Mouse (Mus musculus): ENCODE results near the gene Mtcl1. TPM values are rescaled to one million over a fixed set of nuclear protein-coding genes. Genes with fewer than 3 reads are reported as not detected.

Mtcl1 gene
- total RNA-seq, 2 experiments from 2014 or later = 109 to 122 TPM

GRCm38 (mm10) chr17:66326552-66327045, 123.0 kb downstream of the Mtcl1 start:
- no peak for DNase-seq (ENCODE audit: low spot score in 2 of 2)

DNA sequence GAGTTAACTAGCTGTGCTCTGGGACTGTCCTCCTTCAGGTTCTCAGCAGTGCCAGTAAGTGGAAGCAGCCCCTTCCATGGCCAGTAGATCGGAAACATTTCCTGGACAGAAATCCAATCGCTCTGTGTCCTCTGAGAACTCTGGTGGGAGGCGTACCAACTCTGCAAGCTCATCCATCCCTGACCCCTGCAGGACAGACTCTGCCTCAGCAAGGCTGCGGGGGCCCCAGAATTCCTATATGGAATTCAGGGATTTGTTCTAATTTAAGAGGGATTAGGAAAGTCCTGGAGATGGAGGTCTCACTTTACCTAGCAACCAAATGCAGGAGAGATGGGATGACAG, 123.4 kb downstream of the Mtcl1 start:
- DNase-seq (ENCODE audit: low spot score in 2 of 2) = no peak

DNA sequence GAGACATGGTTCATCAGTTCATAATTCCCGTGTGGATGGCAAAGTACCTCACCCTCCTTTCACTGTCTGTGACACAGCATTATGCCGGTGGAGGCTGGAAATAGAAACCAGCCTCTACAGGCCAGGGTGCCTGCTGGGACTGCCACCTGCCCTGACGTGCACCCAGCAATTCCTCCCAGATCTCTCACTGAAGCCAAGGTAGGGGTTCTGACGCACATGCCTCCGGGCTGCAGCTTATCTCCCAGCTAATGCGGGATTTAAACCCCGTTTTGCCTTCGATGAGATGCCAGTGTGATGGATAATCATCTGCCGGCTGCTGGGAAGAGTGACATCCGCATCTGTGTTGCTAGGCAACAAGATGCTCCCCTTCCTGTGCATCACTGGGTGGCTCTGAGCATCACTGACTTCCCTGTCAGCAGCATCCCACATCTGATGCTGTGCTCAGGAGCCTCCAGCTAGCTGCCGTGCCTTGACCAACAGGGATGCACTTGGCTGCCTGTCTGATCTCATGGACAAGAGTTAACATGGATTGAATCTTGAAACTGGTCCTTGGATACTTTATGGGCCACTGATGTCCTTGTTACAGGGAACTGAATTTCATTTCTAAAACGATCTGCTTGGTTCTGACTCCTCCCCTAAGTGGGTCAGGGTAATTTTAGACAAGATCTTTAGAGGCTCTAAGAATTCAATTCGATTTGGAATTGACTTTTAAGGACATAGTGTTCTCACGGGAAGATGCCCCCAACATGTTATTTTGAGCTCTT, 123.9 kb downstream of the Mtcl1 start:
- peak; percentile 60 to 72 for DNase-seq (ENCODE audit: low spot score in 2 of 2)

- no peak for DNase-seq (ENCODE audit: low spot score in 2 of 2)
These were observed 124.7 kb downstream of the Mtcl1 start for GRCm38 (mm10) chr17:66324836-66325235.

DNA sequence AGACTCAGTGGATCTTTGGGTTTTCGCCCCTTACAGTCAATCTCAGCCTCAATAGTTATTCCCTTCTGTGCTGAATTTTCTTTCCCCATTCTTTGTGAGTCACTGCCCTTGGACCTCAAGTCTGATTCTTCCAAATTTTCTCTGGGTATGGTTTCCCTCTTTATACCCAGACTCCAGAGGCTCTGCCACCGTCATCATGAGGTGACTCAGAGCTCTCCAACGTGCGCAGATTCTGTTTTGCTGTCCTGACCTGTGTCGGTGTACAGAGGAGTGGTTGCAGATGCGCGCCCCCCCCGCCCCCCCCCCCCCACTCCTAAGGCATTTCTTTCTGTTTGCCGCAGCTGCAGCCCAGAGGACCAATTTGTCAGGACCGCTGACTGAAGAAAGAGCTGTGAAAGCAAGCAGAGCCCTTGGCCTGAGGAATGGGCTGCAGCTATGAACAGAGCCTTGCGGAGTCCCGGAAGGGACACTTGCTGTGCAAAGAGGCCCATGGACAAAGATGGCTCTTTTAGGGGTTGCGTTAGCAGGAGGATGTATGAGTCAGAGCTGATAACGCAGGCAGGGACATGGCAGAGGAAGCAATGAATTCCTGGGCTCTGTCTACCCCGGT, 126.8 kb downstream of the Mtcl1 start:
- DNase-seq (ENCODE audit: low spot score in 2 of 2) = no peak

GRCm38 (mm10) chr17:66321933-66322332, 127.6 kb downstream of the Mtcl1 start:
- no peak for DNase-seq (ENCODE audit: low spot score in 2 of 2)

- no peak for DNase-seq (ENCODE audit: low spot score in 2 of 2)
These were observed 128.7 kb downstream of the Mtcl1 start for GRCm38 (mm10) chr17:66320716-66321372.

GRCm38 (mm10) chr17:66318031-66318430, 131.5 kb downstream of the Mtcl1 start:
- DNase-seq (ENCODE audit: low spot score in 2 of 2) = no peak

GRCm38 (mm10) chr17:66317576-66317975, 132.0 kb downstream of the Mtcl1 start:
- no peak for DNase-seq (ENCODE audit: low spot score in 2 of 2)

DNA sequence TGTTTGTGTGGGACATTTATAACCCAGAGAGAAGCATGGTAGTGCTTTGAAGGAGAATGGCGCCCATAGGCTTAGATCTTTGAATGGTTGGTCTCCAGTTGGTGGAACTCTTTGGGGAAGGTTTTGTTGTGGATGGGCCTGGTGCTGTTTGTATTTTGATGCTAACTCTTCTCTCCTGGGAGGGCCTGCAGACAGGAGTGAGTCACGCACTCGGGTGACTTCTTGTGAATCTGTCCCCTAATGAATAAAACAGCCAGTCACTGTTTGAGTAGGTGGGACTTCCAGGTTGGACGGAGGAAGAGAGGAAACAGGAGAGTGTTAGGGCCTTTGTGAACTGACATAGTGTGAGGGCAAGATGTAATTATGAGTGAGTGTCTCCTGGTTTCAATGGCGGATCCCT, 132.4 kb downstream of the Mtcl1 start:
- no peak for DNase-seq (ENCODE audit: low spot score in 2 of 2)

- no peak for DNase-seq (ENCODE audit: low spot score in 2 of 2)
These were observed 134.1 kb downstream of the Mtcl1 start for GRCm38 (mm10) chr17:66315451-66315850.

DNA sequence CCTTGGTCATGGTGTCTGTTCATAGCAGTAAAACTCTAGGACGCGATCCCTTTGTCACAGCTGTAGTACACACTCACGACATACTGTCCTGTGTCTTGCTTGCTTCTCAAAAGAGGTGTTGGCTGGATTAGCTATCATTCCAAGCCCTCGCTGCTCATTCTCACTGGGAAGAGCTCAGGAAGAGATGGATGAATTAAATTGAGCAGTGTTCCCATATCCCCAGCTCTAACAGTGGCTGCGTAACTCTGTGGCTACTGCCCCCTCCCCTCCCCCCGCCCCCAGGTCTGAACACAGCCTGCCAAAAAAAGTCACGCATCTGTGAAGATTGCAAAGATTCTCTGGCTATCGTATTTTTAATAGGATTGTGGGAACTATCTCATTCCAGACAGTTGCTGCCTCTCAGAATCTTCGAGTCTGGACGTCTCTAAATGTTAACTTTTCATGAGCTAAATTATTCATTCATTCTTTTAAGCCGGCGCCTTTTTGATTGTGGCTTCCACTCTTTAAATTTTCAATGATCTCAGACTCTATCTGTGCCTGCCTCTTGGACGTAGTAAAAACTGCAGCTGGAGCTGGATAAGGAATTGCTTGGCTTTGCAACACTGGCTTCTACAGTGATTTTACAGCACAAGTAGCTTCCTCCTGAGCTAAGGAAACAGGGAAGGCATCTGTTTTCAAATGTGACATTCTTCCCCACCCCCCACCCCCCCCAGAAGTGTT, 134.8 kb downstream of the Mtcl1 start:
- no peak for DNase-seq (ENCODE audit: low spot score in 2 of 2)

DNA sequence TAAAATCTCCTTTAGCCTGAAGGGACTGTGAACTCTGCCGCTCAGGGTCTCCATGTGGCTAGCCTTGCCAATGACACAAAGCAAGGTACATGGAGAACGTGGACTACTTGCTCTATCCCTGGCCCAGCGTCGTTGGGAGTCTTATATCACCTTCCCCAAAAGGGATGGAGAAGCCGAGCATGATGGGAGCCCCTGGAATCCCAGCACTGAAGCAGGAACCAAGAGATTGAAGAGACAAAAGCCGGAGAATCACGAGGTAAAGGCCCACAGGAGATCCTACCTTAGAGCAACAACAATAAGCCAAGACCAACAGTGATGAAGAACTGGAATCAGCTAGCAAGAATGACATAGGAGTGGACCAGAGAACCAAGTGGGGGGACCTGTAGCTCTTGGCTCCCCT, 147.6 kb downstream of the Mtcl1 start:
- DNase-seq (ENCODE audit: low spot score in 2 of 2) = no peak

GRCm38 (mm10) chr17:66301267-66301666, 148.3 kb downstream of the Mtcl1 start:
- DNase-seq (ENCODE audit: low spot score in 2 of 2) = no peak

GRCm38 (mm10) chr17:66297721-66298120, 151.8 kb downstream of the Mtcl1 start:
- no peak for DNase-seq (ENCODE audit: low spot score in 2 of 2)

DNA sequence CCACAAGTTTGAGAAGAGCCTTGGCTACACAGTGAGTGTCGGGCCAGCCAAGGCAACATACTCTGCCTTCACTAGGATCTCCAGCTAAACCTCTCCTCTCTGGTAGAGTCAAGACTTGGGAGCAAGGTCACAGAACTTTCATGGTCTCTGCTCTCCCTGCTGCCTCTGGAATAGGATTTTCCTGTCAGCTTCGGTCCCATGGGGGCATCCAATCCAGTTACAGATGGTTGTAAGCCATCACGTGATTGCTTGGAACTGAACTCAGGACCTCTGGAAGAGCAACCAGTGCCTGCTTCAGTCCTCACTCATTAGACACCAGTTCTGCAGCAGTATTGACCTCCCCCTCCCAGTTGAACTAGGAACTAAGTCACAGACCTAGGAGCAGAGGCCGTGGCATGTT, 156.0 kb downstream of the Mtcl1 start:
- no peak for DNase-seq (ENCODE audit: low spot score in 2 of 2)

- no peak for DNase-seq (ENCODE audit: low spot score in 2 of 2)
These were observed 159.7 kb downstream of the Mtcl1 start for GRCm38 (mm10) chr17:66289894-66290293.

Measured in left cerebral cortex, adult 18-20 months (tissue).